ENCODE assay signal across 1 mouse cellular context in genomic region chr6:51460021-51460360, GRCm38 (mm10).
TF ChIP-seq lines count a peak whose summit lies in the region.

No protein-coding gene starts in this region.

TF ChIP-seq in MEL, 35 proteins besides CTCF, POLR2A, EP300 and RAD21 (continued from another document):
- TF ChIP-seq ZNF384 (IDR thresholded peaks at IDR 0.05; ENCODE audit: low read depth, low read length) = no peak
